Mouse (Mus musculus): ENCODE measurements around the gene Trio.

Trio gene

DNA sequence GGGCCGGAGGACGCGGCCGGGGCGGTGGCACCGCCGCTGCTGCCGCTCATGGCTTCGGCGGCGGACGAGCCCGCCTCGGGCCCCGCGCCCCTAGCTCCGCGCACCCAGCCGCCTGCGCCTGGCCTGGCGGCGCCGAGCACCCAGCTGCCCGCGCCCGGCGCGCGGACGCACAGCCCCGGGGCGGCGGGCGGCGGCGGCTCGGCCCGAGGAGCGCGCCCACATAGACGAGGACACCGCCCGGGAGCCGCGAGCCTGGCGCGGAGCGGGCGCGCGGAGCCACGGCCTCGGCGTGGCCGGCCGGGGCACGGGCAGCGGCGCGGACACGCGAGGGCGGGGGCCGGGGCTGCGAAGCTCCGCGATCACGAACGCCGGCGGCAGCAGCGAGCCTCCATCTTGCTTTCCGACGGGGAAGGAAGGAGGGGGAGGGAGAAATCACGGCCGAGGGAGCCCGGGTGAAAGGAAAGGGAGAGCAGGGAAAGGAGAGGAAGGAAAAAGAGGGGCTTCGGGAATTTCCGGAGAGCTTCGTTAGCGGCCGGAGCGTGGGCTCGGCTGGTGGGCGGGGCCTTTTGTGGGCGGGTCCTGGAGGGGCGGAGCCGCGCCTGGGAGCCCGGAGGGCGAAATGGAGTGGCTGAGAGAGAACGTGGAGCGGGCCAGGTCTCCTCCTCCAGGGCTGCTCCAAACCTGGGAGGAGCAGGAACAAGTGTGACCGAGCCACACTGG lies at the start of gene Trio:
Gene Trio (minus strand): TSS at position 402 of the 720 bp plus-strand sequence.
- DNase-seq (ENCODE audit: low spot score in 2 of 2) = peak; percentile 96 to 97

DNA sequence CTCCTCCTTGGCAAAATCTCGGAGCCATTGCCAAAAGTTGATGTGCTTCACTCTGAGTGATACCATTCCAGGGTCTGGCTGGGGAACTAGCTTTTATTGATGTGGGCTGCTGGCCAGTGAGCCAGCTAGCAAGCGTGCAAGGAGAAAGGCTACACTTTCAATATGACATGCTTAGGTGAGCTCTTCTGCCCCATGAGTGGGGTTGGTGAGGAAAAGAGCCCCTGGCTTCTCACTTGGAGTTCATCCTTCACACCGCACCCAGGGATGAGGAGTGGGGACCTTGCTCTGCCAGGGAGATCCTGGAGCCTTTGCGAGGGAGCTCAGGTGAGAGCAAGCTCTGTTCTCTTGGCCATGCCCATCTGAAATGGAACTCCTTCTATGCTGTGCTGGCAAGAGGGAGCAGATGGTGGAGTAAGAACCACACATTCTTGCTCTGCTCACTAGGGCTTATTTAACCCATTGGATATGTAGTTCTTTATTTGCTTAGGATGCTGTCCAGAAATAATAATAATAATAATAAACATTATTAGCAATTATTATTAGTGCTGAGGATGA lies 48.8 kb upstream of the Trio start:
- no peak for DNase-seq (ENCODE audit: low spot score in 2 of 2)

DNA sequence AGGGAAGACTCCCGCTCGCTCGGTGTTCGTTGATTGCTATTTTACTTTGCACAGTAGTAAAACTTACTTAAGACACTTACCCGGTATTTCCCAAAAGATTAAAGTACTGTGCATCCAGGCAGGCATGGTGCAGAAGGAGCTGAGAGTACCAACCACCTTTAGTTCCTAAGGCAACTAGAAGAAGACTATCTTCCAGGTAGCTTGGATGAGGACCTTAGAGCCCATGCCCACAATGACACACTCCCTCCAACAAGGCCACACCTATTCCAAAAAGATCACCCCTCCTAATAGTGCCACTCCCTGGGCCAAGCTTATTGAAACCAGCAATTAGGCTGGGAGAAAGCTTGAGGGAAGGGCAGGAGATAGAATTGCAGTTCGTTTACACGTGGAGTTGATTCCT lies 46.0 kb upstream of the Trio start:
- DNase-seq (ENCODE audit: low spot score in 2 of 2) = no peak

DNA sequence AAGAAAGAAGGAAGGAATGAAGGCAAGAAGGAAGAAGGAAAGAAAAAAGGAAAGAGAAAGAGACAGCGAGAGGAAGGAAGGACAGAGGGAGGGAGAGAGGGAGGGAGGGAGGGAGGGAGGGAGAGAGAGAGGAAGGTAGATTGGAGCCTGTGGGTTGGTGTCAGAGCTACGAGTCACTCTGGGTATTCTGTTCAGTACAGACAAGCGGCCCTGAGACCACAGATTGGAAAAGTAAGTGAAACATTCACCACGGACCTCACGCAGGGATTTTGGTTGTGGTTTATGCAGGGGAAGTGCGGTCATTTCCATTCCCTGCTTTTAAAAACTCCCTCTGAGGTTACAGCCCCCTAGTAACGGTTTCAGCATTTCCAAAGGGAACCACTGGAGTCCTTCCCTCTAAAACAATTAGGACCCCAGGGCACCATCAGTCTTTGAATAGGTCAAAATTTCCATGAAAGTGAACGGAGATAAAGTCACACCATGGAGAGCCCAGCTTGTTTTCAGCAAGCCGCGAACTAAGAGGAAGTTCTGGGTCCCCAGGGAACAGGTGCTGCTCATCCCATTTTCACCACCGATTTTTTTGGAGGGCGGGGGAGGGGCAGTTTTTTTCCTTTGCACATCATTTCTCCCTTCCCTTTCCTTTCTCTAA lies 45.2 kb upstream of the Trio start:
- no peak for DNase-seq (ENCODE audit: low spot score in 2 of 2)

DNA sequence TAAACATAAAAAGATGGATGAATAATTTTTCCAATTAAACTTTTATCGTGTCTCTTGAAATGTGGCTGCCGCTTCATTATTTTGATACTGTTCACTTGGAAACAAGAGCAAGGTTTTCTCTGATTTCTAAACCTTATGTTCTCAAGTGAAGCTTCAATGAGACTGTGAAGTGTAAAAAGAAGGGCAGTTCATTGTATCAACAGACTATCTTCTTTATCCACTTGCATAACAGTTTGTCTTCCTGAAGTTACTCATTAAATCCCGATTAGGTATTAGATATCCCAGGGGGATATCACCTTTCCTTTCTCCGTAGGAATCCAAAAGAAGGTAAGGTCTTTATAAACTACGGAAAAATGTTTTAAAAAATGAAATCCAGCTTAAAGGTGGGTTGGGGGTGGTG lies 44.6 kb upstream of the Trio start:
- DNase-seq (ENCODE audit: low spot score in 2 of 2) = no peak

DNA sequence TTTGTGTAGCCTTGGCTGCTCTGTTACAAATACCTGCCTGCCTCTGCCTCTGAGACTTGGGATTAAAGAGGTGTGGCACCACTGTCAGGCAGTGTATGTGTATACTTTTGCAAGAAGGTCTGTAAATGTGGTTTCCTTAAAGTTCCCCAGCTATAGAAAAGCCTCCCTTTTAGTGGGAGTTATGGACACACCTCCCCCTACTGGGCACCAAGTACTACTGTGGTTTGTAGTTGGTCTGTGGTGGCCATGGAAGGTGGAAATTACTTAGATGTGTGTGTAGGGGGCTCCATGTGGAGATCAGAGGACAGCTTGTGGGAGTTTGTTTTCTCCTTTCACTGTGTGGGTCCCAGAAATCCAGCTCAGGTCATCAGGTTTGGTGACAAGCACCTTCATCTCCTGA lies 41.7 kb upstream of the Trio start:
- DNase-seq (ENCODE audit: low spot score in 2 of 2) = no peak

DNA sequence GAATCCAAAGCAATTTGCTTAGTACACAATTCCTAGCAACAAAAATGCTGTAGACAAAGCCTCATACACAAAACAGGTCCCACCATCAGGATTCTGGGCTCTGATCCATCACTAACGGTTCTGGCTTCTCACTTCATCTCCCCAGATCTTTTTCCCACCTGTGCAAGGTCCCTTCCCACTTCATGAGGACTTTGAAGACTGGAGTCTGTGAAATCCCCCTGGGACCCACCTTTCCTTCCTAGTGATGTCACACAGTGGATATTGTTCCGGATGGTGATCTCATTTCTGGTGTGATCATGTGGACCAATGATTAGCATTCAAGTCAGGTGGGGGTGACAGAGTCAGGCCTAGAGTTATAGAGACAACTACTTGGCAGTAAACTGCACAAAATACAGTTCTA lies 40.8 kb upstream of the Trio start:
- no peak for DNase-seq (ENCODE audit: low spot score in 2 of 2)

DNA sequence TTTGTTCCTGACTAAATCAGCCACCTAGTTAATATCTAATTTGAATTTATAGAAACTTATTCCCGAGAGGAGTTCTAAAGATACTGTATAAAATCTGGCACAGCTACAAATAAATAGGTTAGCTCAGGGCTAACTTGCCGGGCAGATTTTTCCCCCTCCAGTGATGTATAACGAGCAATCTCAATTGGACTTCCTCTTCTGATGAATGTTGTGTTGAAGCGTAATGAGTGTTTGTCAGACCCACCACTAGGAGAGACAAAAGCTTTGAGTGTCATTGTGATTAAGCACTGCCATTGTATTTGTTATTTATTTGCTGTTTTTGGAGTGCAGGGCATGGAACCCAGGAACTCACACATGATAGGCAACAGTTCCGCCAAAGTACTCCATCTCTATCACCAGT lies 39.9 kb upstream of the Trio start:
- DNase-seq (ENCODE audit: low spot score in 2 of 2) = no peak

DNA sequence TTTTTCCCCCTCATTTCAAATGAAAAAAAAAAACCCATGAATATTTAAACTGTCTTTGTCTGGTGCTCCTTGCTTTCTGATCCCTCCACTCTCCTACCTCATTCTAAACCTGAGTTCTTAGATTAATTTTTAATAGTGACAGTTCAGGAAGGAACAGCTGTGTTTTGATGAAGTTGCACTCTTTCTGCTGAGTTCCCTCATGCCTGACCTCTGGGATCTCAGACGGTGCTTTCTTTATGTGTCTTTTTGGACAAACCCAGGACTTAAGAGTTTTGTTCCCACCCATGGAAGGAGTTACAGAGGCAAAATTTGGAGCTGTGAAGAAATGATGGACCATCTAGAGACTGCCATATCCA lies 39.1 kb upstream of the Trio start:
- no peak for DNase-seq (ENCODE audit: low spot score in 2 of 2)

DNA sequence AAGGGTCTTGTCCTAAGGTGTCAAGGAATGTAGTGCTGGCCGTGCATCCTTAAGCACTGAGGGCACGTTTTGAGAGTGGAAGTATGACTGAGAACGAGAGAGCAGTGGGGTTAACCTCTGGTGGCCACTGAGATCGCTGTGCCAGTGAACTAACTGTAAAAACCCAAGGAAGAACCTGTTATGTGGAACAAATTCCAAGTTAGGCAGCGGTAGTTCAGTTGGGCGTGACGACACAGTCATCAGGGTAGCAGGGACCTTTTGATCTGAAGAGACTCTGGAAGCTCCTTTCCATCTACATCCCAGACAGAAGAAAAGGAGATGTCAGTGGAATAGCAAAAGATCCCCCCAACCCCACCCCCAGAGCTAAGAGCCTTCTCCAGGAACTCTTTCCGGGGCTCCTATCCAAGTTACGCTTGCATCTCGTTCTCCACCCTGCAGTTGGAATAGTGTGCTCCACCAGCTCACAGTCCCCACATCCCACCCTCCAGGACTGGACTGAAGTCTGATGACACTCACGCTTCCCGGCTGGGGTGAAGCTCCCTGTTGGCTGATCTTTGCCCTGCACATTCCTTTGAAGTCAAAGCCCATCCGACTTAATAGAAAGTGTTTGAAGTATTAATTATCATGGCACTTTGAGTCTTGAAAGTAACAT lies 38.6 kb upstream of the Trio start:
- DNase-seq (ENCODE audit: low spot score in 2 of 2) = no peak

DNA sequence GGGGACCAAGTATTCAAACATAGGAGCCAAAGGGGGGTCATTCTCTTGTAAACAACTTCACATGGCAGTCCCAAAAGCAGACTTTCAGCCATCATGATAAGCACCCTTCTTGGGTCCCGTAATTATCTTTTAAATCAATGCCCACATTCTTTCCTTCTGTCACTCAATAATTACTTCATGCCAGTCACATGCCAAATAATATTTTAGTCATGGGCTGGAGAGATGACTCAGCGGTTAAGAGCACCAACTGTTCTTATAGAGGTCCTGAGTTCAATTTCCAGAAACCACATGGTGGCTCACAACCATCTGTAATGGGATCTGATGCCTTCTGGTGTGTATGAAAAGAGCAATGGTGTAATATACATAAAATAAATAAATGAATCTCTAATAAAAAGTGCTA lies 37.8 kb upstream of the Trio start:
- DNase-seq (ENCODE audit: low spot score in 2 of 2) = no peak

DNA sequence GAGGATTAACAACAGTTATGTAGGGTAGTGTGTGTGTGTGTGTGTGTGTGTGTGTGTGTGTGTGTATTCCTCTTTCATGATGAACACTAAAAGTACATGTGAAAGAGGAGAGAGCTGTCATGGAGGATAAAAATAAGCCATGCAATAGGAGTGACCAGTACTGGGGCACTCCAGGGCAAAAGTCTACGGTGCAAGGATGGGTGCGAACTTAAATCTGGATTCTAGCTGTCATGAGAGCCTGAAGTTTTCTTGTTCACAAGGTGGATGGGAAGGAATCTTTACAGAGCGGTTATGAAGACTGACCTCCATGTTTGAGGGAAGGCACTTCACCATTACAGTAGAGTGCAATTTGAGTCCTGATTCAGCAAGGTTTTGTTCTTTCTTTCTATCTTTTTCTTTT lies 36.4 kb upstream of the Trio start:
- no peak for DNase-seq (ENCODE audit: low spot score in 2 of 2)

DNA sequence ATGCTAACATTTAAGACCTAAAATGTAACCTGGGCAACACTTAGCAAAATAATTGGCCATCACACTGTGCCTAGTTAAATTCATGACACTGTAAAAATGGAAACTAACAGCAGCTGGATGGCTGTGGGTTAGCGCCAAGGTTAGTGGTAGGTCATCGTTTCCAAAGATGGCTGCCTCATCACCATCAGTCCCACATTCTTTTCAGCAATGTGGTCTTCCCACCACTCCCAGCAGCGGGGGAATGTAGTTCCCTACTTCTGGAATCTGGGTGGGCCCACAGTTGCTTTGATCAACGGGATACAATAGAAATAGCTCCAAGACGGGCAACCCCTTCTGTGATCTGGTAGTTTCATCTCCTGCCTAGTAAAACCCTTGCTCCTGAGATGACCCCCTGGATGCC lies 35.3 kb upstream of the Trio start:
- DNase-seq (ENCODE audit: low spot score in 2 of 2) = no peak

DNA sequence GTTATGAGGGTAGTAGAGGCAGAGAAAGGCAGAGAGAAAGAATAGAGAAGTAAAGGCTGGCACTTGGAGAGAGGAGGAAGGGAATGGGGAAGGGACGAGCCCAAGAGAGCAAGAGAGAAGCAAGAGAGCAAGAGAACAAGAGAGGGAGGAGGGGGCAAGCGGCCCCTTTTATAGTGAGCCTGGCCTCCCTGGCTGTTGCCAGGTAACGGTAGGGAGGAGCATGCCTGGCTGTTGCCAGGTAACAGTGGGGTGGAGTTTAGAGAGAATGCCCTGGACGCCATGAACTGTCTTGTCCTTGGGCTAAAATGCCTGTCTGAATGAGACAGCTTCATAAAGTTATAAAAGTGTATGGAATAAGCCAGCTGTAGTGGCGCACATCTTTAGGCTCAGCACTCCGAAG lies 34.8 kb upstream of the Trio start:
- no peak for DNase-seq (ENCODE audit: low spot score in 2 of 2)

DNA sequence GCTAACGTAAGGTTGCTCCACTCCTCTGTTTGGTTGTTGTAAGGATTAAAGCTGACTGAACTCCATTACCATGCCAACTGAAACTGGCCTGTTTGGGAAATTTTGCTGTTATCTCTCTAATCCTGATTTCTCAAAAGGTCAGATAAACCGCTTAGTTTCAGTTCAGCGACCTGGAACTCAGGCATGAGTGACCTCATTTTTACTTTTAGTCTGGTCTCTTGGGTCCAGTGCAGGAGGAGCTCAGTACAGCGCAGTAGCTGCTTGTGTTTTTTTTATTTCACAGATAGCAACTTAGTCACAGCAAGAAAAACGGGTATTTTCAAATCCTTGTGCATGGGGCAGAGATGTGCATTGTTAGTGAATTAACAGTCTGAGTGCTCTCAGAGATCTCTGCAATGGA lies 31.9 kb upstream of the Trio start:
- DNase-seq (ENCODE audit: low spot score in 2 of 2) = no peak

DNA sequence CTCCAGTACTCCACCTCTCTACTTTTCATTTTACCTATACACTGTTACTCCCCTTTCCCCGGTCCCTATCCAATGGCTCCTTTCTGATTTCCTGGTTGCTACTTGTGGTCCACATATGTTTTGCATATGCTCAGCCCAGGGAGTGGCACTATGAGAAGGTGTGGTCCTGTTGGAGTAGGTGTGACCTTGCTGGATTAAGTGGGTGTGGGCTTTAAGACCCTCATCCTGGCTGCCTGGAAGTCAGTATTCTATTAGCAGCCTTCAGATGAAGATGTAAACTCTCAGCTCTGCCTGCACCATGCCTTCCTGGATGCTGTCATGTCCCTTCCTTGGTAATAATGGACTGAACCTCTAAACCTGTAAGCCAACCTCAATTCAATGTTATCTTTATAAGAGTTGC lies 29.1 kb upstream of the Trio start:
- no peak for DNase-seq (ENCODE audit: low spot score in 2 of 2)

DNA sequence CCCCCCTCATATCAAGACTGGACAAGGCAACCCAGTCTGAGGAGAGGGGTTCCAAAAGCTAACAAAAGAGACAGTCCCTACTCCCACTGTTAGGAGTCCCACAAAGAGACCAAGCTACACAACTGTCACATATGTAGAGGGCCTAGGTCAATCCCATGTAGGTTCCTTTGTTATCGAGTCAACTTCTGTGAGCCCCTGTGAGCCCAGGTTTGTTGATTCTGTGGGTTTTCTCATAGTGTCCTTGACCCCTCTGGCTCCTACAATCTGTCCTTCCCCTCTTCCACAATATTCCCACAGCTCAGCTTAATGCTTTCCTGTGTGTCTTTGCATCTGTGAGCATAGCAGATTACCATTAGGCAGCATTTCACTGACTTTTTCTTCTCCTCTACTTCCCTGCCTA lies 28.5 kb upstream of the Trio start:
- DNase-seq (ENCODE audit: low spot score in 2 of 2) = no peak

DNA sequence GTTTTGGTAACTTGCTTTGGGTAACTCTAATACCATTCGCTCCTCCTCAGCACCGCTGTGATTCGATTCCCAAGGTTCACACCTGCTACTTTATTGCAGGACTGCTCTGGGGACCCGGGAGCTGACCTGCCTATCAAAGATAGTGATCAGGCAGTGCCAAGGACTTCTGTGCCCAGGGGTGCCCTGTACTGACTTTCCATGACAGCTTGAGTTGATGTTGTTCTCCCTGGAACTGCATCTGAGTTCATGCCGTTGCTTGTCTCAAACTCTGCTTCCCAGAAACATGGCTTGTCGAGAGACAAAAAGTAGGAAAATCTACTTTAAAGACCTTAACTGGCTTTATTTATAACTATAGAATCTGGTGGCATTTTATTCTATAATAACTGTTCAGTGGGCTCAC lies 27.6 kb upstream of the Trio start:
- no peak for DNase-seq (ENCODE audit: low spot score in 2 of 2)

DNA sequence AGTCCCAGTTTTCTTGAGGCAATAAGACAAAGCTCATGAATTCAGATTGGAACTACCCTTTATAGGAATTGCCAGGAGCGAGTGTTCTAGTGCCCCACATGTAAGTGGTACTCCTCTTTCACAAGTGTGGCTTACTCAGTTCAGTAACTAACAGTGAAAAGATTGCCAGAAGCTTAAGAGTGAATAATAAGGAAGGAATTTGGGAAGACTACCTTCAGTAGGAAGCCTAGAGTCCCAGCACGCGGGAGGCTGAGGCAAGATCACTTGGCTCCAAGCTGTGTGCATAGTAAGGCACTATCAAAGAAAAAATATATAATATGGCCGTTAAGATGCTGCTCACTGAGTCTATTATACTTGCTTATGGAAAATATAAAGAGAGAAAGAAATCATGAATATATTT lies 26.2 kb upstream of the Trio start:
- DNase-seq (ENCODE audit: low spot score in 2 of 2) = no peak

DNA sequence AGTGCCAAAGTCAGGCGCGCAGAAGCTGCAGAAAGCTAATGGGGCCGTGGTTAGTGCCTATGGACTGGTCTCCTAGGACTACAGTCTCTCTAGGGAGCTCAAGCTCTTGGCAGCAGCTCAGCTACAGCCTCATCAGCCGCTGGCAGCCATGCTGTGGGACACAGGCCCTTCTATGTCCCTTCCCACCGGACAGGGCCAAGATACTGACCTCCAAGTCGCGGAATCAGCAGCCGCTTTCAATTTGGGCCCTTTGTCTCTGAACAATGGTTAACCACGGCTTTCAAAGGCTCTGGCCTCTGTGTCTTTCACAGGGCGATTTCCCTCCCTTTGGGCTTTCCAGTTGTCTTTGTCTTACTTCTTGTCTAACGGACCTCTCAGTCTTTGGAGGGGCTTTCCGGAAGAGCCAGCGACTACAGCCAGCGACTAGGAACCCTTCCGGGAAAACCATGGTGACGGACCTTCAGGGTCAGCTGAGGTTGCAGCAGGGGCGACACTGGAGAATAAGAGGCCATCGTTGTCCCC lies 25.5 kb upstream of the Trio start:
- no peak for DNase-seq (ENCODE audit: low spot score in 2 of 2)

DNA sequence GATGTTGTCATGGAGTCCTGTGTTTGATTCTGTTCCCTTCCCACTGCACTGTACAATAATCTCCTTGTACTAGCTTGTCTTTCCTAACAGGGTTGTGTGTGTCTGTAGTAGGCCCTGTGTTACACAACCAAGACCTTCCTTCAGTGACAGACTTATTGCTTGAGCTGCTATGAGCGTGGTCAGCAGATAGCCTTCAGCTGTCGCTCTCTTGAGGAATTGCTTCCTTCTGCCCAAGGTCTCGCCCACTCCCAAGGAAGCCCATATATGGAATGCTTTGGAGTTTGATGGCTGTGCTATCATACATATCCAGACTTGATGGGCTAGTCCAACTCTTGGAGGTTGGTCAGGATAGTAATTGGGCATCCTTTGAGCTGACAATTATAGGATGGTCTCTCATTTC lies 22.1 kb upstream of the Trio start:
- no peak for DNase-seq (ENCODE audit: low spot score in 2 of 2)

DNA sequence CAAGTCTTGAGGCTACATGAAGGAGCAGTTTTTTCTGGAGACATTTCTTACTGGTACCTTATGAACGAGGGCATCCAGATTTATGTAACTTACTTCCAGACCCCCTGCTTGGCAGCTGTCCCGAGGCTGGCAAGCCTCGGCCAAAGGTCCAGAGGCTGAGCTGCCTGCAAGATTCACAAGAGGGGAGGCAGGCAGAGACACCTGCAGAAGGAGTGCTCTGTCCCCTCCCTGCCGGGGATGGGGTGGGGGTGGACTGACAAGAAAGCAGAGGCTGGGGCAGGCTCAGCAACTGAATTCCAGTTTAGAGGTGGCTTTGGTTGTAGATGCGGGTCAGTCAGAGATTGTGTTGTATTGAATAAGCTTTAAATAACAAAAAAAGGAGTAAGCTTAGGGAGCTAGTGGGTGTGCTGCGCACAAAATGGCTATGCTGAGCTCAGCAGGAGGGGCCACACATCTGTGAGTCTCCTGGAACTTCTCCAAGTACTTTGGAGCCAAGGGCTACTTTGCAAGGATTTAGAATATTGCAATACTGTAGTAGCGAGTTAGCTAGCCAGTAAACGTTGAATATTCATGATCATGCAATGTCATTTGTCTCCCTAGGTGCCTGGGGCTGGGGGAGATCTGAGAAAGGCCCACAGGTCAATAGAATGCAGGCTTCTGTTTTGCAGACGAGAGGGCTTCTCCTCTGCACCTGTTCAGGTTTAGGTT lies 15.7 kb upstream of the Trio start:
- DNase-seq (ENCODE audit: low spot score in 2 of 2) = no peak

Measured in urinary bladder, adult 18-20 months (tissue).